Mouse (Mus musculus) bone marrow, adult 2 months (tissue): ENCODE measurements around the gene Slamf9. TPM values are rescaled to one million over a fixed set of nuclear protein-coding genes. Genes with fewer than 3 reads are reported as not detected.
A peak's percentile ranks its signal among the peaks of the same experiment; 100 is the strongest.

Experiments used
- H3K27ac ChIP-seq: fragments of 200-500 bp; 2 replicates; pipeline ENCODE4 v1.5.1; 2012; ENCODE audit warnings: low read depth, mild to moderate bottlenecking, control low read depth, inconsistent platforms, low read length; ENCODE audit not compliant: control insufficient read depth, poor library complexity, insufficient read depth
- H3K4me1 ChIP-seq: fragments of 200-500 bp; 2 replicates; pipeline ENCODE4 v1.6.1; 2011; ENCODE audit warnings: low read length; ENCODE audit not compliant: control insufficient read depth, insufficient read depth
- H3K4me3 ChIP-seq: fragments of 200-500 bp; replicated peaks from 2 replicates; pipeline ENCODE3; 2011; ENCODE audit warnings: mild to moderate bottlenecking, low read depth, low read length, control low read depth; ENCODE audit not compliant: control insufficient read depth
- CTCF ChIP-seq: fragments of 200-500 bp; IDR thresholded peaks from 2 replicates; pipeline ENCODE4 v1.5.1; 2011; ENCODE audit warnings: low read length, control low read depth; ENCODE audit not compliant: control insufficient read depth, insufficient read depth
- POLR2A ChIP-seq: fragments of 200-500 bp; IDR thresholded peaks from 2 replicates; pipeline ENCODE4 v1.6.1; 2011; ENCODE audit warnings: low read depth, mild to moderate bottlenecking, control low read depth, low read length, borderline replicate concordance; ENCODE audit not compliant: control insufficient read depth
- WGBS: fragments of 180-500 bp; shearing (Covaris S2); methylation state at CpG from one replicate; pipeline ENCODE4 v1.1.7; 2018; 5-methylcytosine and 5-hydroxymethylcytosine counted together
- polyA plus RNA-seq: library from polyadenylated mRNA; stranded (reverse); fragments of >200 nt; gene quantifications from 2 replicates; pipeline ENCODE4 v1.2.4, GENCODE M21; 2011; ENCODE audit warnings: low replicate concordance; ENCODE audit not compliant: missing spikeins, insufficient read depth, insufficient read length

The Slamf9 gene
- polyA plus RNA-seq, 1 experiment, result 5.4 TPM

GRCm38 (mm10) chr1:172497428-172497827, 22.3 kb downstream of the Slamf9 start:
- no peak overlapping the region for H3K4me3 ChIP-seq
- WGBS, result 38% methylated on average over 10 of the region's 10 CpGs
- TF ChIP-seq POLR2A (no peak), CTCF (no peak)
- H3K4me1 ChIP-seq, result peaks cover 3% of the 10 kb centered on the region; the same call in 1 of the 2 replicates
- H3K27ac ChIP-seq, result no peak overlapping the region

GRCm38 (mm10) chr1:172499765-172500441, 24.7 kb downstream of the Slamf9 start, which contains the start of gene Tagln2:
TSS of gene Tagln2 (plus strand) at chr1:172500047.
- WGBS, result 2% methylated on average over 30 of the region's 30 CpGs
- TF ChIP-seq POLR2A, result peak; percentile 91
- no peak; the same call in 1 of the 2 replicates for TF ChIP-seq CTCF
- Histone ChIP-seq H3K4me1 (peaks cover 4% of the 10 kb centered on the region; the same call in 1 of the 2 replicates), H3K4me3 (peak within 1 kb of the TSS; percentile 98), H3K27ac (peak within 1 kb of the TSS; percentile 91)

GRCm38 (mm10) chr1:172500451-172501370, 25.6 kb downstream of the Slamf9 start:
- TF ChIP-seq POLR2A (no peak), CTCF (no peak)
- Histone ChIP-seq H3K4me1 (peaks cover 4% of the 10 kb centered on the region; the same call in 1 of the 2 replicates), H3K27ac (peak overlapping the region; percentile 91), H3K4me3 (peak overlapping the region; percentile 98)
- under 1% methylated on average over 56 of the region's 56 CpGs for WGBS

GRCm38 (mm10) chr1:172501371-172502144, 26.4 kb downstream of the Slamf9 start:
- H3K27ac ChIP-seq, result peak overlapping the region; percentile 73
- TF ChIP-seq POLR2A, result 0 out of 2 replicates have a peak, but pooled peaks have one; percentile 6
- TF ChIP-seq CTCF, result no peak
- H3K4me1 ChIP-seq, result peaks cover 4% of the 10 kb centered on the region; the same call in 1 of the 2 replicates
- peak overlapping the region; percentile 98 for H3K4me3 ChIP-seq
- WGBS, result 0% methylated on average over 13 of the region's 13 CpGs

GRCm38 (mm10) chr1:172502145-172503110, 27.3 kb downstream of the Slamf9 start:
- H3K4me1 ChIP-seq, result peaks cover 4% of the 10 kb centered on the region; the same call in 1 of the 2 replicates
- H3K4me3 ChIP-seq, result peak overlapping the region; percentile 60
- H3K27ac ChIP-seq, result peak overlapping the region; percentile 73
- TF ChIP-seq CTCF (no peak), POLR2A (peak; percentile 46; the same call in 1 of the 2 replicates)
- WGBS, result 15% methylated on average over 13 of the region's 13 CpGs

GRCm38 (mm10) chr1:172503111-172503997, 28.2 kb downstream of the Slamf9 start:
- H3K4me3 ChIP-seq, result peak overlapping the region; percentile 39
- no peak for TF ChIP-seq CTCF
- 0 out of 2 replicates have a peak, but pooled peaks have one; percentile 20 for TF ChIP-seq POLR2A
- H3K27ac ChIP-seq, result peak overlapping the region; percentile 42
- WGBS, result 34% methylated on average over 14 of the region's 14 CpGs
- H3K4me1 ChIP-seq, result peaks cover 4% of the 10 kb centered on the region; the same call in 1 of the 2 replicates
